Mouse (Mus musculus): ENCODE measurements around the gene Pik3r6.

GRCm38 (mm10) chr11:68565032-68565429 lies 62.2 kb downstream of the Pik3r6 start:
- TF ChIP-seq CTCF (IDR thresholded peaks at IDR 0.05; ENCODE audit: control insufficient read depth, insufficient read depth, insufficient replicate concordance, low read depth, low read length) (no peak), POLR2A (IDR thresholded peaks at IDR 0.05; ENCODE audit: control insufficient read depth, low read depth, low read length) (no peak)

All from testis, adult 2 months (tissue).